Mouse (Mus musculus) ES-Bruce4 (cell line): ENCODE measurements at regions not wholly inside any gene's neighbourhood (a gene's known extent, or its start where the extent isn't known, plus 50 kb on each side); places are given as distances from the start of the nearest gene placed in this dataset.

Source experiments
- H3K27ac ChIP-seq: 2 replicates; pipeline ENCODE4 v1.5.1; 2012; ENCODE audit warnings: low read length, inconsistent platforms; ENCODE audit not compliant: insufficient read depth
- H3K27me3 ChIP-seq: 2 replicates; pipeline ENCODE4 v1.6.1; 2012; ENCODE audit warnings: mild to moderate bottlenecking, low read length, inconsistent platforms; ENCODE audit not compliant: control insufficient read depth, poor library complexity, insufficient read depth, severe bottlenecking
- H3K36me3 ChIP-seq: 2 replicates; pipeline ENCODE4 v1.6.1; 2012; ENCODE audit warnings: inconsistent platforms, mild to moderate bottlenecking, low read length, moderate library complexity; ENCODE audit not compliant: control insufficient read depth, poor library complexity, insufficient read depth, severe bottlenecking
- H3K4me1 ChIP-seq: one replicate; pipeline ENCODE4 v1.8.1; 2011; ENCODE audit warnings: low read length; ENCODE audit not compliant: control insufficient read depth, insufficient read depth
- H3K4me3 ChIP-seq: 2 replicates; pipeline ENCODE4 v1.5.1; 2011; ENCODE audit warnings: low read depth, mild to moderate bottlenecking, low read length
- H3K9ac ChIP-seq: 2 replicates; pipeline ENCODE4 v1.6.1; 2012; ENCODE audit warnings: low read depth, mild to moderate bottlenecking, inconsistent platforms; ENCODE audit not compliant: poor library complexity, severe bottlenecking
- H3K9me3 ChIP-seq: replicated peaks from 2 replicates; pipeline ENCODE4 v1.6.1; 2012; ENCODE audit warnings: mild to moderate bottlenecking, low read length, inconsistent platforms; ENCODE audit not compliant: control insufficient read depth, poor library complexity, insufficient read depth, severe bottlenecking
- CTCF ChIP-seq: IDR thresholded peaks from one replicate; pipeline ENCODE4 v1.8.1; 2011; ENCODE audit warnings: low read depth, low read length
- EP300 ChIP-seq: IDR thresholded peaks from 2 replicates; pipeline ENCODE4 v1.6.1; 2011; ENCODE audit warnings: low read depth, low read length; ENCODE audit not compliant: insufficient read depth
- POLR2A ChIP-seq: IDR thresholded peaks from one replicate; pipeline ENCODE4 v1.8.1; 2011; ENCODE audit warnings: low read length; ENCODE audit not compliant: insufficient read depth

GRCm38 (mm10) chr8:116265591-116265990 lies 239.2 kb upstream of the Dynlrb2 start:
- H3K9me3 ChIP-seq: peaks cover 7% of the 10 kb centered on the region
- no peak overlapping the region for H3K9ac ChIP-seq
- no peak overlapping the region for H3K27ac ChIP-seq
- H3K36me3 ChIP-seq: no peaks in the 10 kb centered on the region
- H3K4me3 ChIP-seq: no peak overlapping the region
- no peaks in the 10 kb centered on the region for H3K4me1 ChIP-seq
- no peaks in the 10 kb centered on the region for H3K27me3 ChIP-seq
- TF ChIP-seq POLR2A: no peak
- no peak for TF ChIP-seq EP300
- no peak for TF ChIP-seq CTCF

GRCm38 (mm10) chr8:116264078-116264477 lies 240.7 kb upstream of the Dynlrb2 start:
- Histone ChIP-seq H3K4me3 (no peak overlapping the region), H3K9ac (no peak overlapping the region), H3K9me3 (peaks cover 5% of the 10 kb centered on the region), H3K36me3 (no peaks in the 10 kb centered on the region), H3K27ac (no peak overlapping the region), H3K27me3 (no peaks in the 10 kb centered on the region), H3K4me1 (no peaks in the 10 kb centered on the region)
- TF ChIP-seq CTCF: no peak
- no peak for TF ChIP-seq EP300
- no peak for TF ChIP-seq POLR2A

GRCm38 (mm10) chr8:116261286-116261685 lies 243.5 kb upstream of the Dynlrb2 start:
- Histone ChIP-seq H3K27ac (no peak overlapping the region), H3K4me3 (no peak overlapping the region), H3K4me1 (no peaks in the 10 kb centered on the region), H3K9ac (no peak overlapping the region), H3K36me3 (no peaks in the 10 kb centered on the region), H3K9me3 (no peaks in the 10 kb centered on the region), H3K27me3 (no peaks in the 10 kb centered on the region; the same call in 1 of the 2 replicates)
- TF ChIP-seq POLR2A (no peak), CTCF (no peak), EP300 (no peak)

- H3K27me3 ChIP-seq: no peaks in the 10 kb centered on the region; the same call in 1 of the 2 replicates
Observed at GRCm38 (mm10) chr8:116255398-116255797, 249.4 kb upstream of the Dynlrb2 start.

GRCm38 (mm10) chr8:116252455-116253216 lies 252.1 kb upstream of the Dynlrb2 start:
- H3K27me3 ChIP-seq: no peaks in the 10 kb centered on the region; the same call in 1 of the 2 replicates
- H3K36me3 ChIP-seq: no peaks in the 10 kb centered on the region
- H3K4me3 ChIP-seq: no peak overlapping the region
- H3K9me3 ChIP-seq: no peaks in the 10 kb centered on the region
- no peak overlapping the region for H3K9ac ChIP-seq
- no peak for TF ChIP-seq EP300
- no peak for TF ChIP-seq CTCF
- TF ChIP-seq POLR2A: no peak
- H3K4me1 ChIP-seq: no peaks in the 10 kb centered on the region
- no peak overlapping the region for H3K27ac ChIP-seq

More at GRCm38 (mm10) chr8:116255398-116255797, 249.4 kb upstream of the Dynlrb2 start:
- Histone ChIP-seq H3K36me3 (no peaks in the 10 kb centered on the region), H3K4me1 (no peaks in the 10 kb centered on the region), H3K4me3 (no peak overlapping the region), H3K9ac (no peak overlapping the region), H3K9me3 (no peaks in the 10 kb centered on the region), H3K27ac (no peak overlapping the region)
- TF ChIP-seq EP300: no peak
- no peak for TF ChIP-seq CTCF

- no peaks in the 10 kb centered on the region for H3K36me3 ChIP-seq
- no peak overlapping the region for H3K4me3 ChIP-seq
- H3K9ac ChIP-seq: no peak overlapping the region
- H3K9me3 ChIP-seq: no peaks in the 10 kb centered on the region
- no peaks in the 10 kb centered on the region for H3K4me1 ChIP-seq
- no peak overlapping the region for H3K27ac ChIP-seq
- H3K27me3 ChIP-seq: no peaks in the 10 kb centered on the region
- TF ChIP-seq CTCF (no peak), POLR2A (no peak), EP300 (no peak)
Observed at GRCm38 (mm10) chr8:116248398-116248797, 256.4 kb upstream of the Dynlrb2 start.
